Mouse (Mus musculus): ENCODE data around the gene Trub2.

DNA sequence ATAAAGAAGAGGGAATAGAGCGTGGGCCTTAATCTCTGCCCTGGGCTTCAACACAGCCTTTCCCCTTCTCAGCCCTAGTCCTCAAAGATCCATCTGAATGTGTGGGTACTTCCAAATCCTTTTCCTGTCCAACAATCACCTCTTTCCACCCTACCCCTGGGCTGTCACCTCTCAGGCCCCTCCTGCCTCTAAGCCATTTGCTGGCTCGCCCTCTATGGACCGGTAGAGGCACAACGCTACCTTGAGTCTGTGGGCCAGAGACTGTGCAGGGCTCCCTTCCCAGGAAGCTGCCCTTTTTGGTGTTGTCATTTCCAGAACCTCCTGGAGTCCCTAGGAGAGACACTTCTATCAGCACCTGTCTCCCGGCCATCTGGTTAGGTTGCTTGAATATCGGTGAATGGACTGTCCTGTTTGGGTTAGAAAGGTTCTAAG is 15.1 kb upstream of the Trub2 start:
- TF ChIP-seq CTCF (IDR thresholded peaks at IDR 0.05; ENCODE audit: control insufficient read depth, insufficient read depth, insufficient replicate concordance, low read depth, low read length), result no peak; the same call in 1 of the 2 replicates
- TF ChIP-seq POLR2A (IDR thresholded peaks at IDR 0.05; ENCODE audit: control insufficient read depth, low read depth, low read length), result no peak

Data from testis, adult 2 months (tissue).